Mouse (Mus musculus) CH12.LX (cell line): Measurements from ENCODE around the gene Ebf3. TPM values are rescaled to one million over a fixed set of nuclear protein-coding genes. Genes with fewer than 3 reads are reported as not detected.

Experiments
- DNase-seq: peaks from one replicate; pipeline ENCODE4 v3.0.0-alpha.2; 2013; ENCODE audit errors: extremely low read depth
- H3K27ac ChIP-seq: 2 replicates; pipeline ENCODE4 v1.5.1; 2012; ENCODE audit warnings: low read depth, mild to moderate bottlenecking, control low read depth, moderate library complexity; ENCODE audit not compliant: insufficient read depth
- H3K27me3 ChIP-seq: replicated peaks from 2 replicates; pipeline ENCODE3; 2012; ENCODE audit warnings: inconsistent platforms
- H3K36me3 ChIP-seq, 2 experiments: replicated peaks in 1 of 2; 2 replicates each; pipeline versions ENCODE3 to v1.6.1; 2012; ENCODE audit warnings: inconsistent platforms in 1 of 2, low read length in 1 of 2, mild to moderate bottlenecking in 1 of 2, mixed read lengths in 1 of 2, moderate library complexity in 1 of 2; ENCODE audit not compliant: control insufficient read depth in 1 of 2, insufficient read depth in 1 of 2
- H3K4me1 ChIP-seq, 2 experiments: 2 replicates each; pipeline ENCODE4 v1.6.1; 2012; ENCODE audit warnings: inconsistent platforms in 1 of 2, moderate library complexity in 1 of 2; ENCODE audit not compliant: insufficient read depth in 2 of 2, control insufficient read depth in 1 of 2
- H3K4me2 ChIP-seq: 2 replicates; pipeline ENCODE4 v1.6.1; 2012; ENCODE audit warnings: low read depth, mild to moderate bottlenecking, control low read depth; ENCODE audit not compliant: poor library complexity, insufficient read depth, severe bottlenecking
- H3K4me3 ChIP-seq, 3 experiments: fragments of 150-350 bp in 1 of 3; sonication (generic) in 1 of 3; replicated peaks in 1 of 3; 2 replicates each; pipeline versions ENCODE3 to v1.5.1; 2011 to 2012; ENCODE audit warnings: low read depth in 2 of 3, low read length in 2 of 3, mild to moderate bottlenecking in 2 of 3, moderate library complexity in 2 of 3, control low read depth in 1 of 3, improper control_type of control experiment in 1 of 3, inconsistent platforms in 1 of 3, mixed read lengths in 1 of 3; ENCODE audit not compliant: poor library complexity in 1 of 3
- H3K79me2 ChIP-seq: replicated peaks from 2 replicates; pipeline ENCODE4 v1.6.1; 2012; ENCODE audit warnings: mild to moderate bottlenecking, moderate library complexity; ENCODE audit not compliant: control insufficient read depth, poor library complexity, insufficient read depth, severe bottlenecking; ENCODE audit errors: extremely low read depth
- H3K9ac ChIP-seq: 2 replicates; pipeline ENCODE4 v1.6.1; 2012; ENCODE audit warnings: low read depth, mild to moderate bottlenecking, control low read depth, moderate library complexity; ENCODE audit not compliant: insufficient read depth
- H3K9me3 ChIP-seq: replicated peaks from 2 replicates; pipeline ENCODE3; 2012; ENCODE audit warnings: low read length, inconsistent platforms, mixed read lengths
- BHLHE40 ChIP-seq: IDR thresholded peaks from 2 replicates; pipeline ENCODE4 v1.6.1; 2011; ENCODE audit warnings: mild to moderate bottlenecking, low read depth, low read length, improper control_type of control experiment
- CHD1 ChIP-seq: IDR thresholded peaks from 2 replicates; pipeline ENCODE4 v1.6.1; 2012; ENCODE audit warnings: low read depth, low read length, improper control_type of control experiment, inconsistent platforms
- E2F4 ChIP-seq: IDR thresholded peaks from 2 replicates; pipeline ENCODE4 v1.6.1; 2011; ENCODE audit warnings: low read depth, low read length, improper control_type of control experiment; ENCODE audit not compliant: insufficient replicate concordance
- EP300 ChIP-seq: IDR thresholded peaks from 2 replicates; pipeline ENCODE4 v1.6.1; 2011; ENCODE audit warnings: low read length, improper control_type of control experiment
- GABPA ChIP-seq: IDR thresholded peaks from 2 replicates; pipeline ENCODE4 v1.6.1; 2012; ENCODE audit warnings: low read depth, low read length, improper control_type of control experiment, inconsistent platforms; ENCODE audit not compliant: insufficient replicate concordance
- HCFC1 ChIP-seq: IDR thresholded peaks from 2 replicates; pipeline ENCODE4 v1.6.1; 2012; ENCODE audit warnings: low read depth, mild to moderate bottlenecking, inconsistent platforms, low read length, improper control_type of control experiment
- IRF4 ChIP-seq: IDR thresholded peaks from 2 replicates; pipeline ENCODE4 v1.6.1; 2014; ENCODE audit warnings: low read depth, mild to moderate bottlenecking, inconsistent platforms, low read length, improper control_type of control experiment
- JUN ChIP-seq: IDR thresholded peaks from 2 replicates; pipeline ENCODE4 v1.6.1; 2011; ENCODE audit warnings: low read depth, mild to moderate bottlenecking, low read length, improper control_type of control experiment, moderate library complexity; ENCODE audit not compliant: insufficient read depth
- JUND ChIP-seq: conservative IDR thresholded peaks from 2 replicates; pipeline ENCODE4 v1.6.1; 2011; ENCODE audit warnings: low read depth, low read length, improper control_type of control experiment
- KAT2A ChIP-seq: IDR thresholded peaks from 2 replicates; pipeline ENCODE4 v1.6.1; 2012; ENCODE audit warnings: low read length, improper control_type of control experiment, inconsistent platforms; ENCODE audit not compliant: insufficient replicate concordance
- MAFK ChIP-seq: IDR thresholded peaks from 2 replicates; pipeline ENCODE4 v1.6.1; 2011; ENCODE audit warnings: low read length, improper control_type of control experiment; ENCODE audit not compliant: insufficient replicate concordance
- MAX ChIP-seq: IDR thresholded peaks from 2 replicates; pipeline ENCODE4 v1.6.1; 2011; ENCODE audit warnings: low read length, improper control_type of control experiment
- MAZ ChIP-seq: IDR thresholded peaks from 2 replicates; pipeline ENCODE4 v1.6.1; 2012; ENCODE audit warnings: low read depth, mild to moderate bottlenecking, inconsistent platforms, low read length, improper control_type of control experiment, moderate library complexity
- MEF2A ChIP-seq: IDR thresholded peaks from 2 replicates; pipeline ENCODE4 v1.6.1; 2014; ENCODE audit warnings: low read depth, mild to moderate bottlenecking, inconsistent platforms, low read length, improper control_type of control experiment, borderline replicate concordance
- MXI1 ChIP-seq: IDR thresholded peaks from 2 replicates; pipeline ENCODE4 v1.6.1; 2011; ENCODE audit warnings: mild to moderate bottlenecking, low read depth, low read length, improper control_type of control experiment
- NRF1 ChIP-seq: IDR thresholded peaks from 2 replicates; pipeline ENCODE4 v1.6.1; 2014; ENCODE audit warnings: low read depth, mild to moderate bottlenecking, inconsistent platforms, low read length, improper control_type of control experiment, moderate library complexity
- PAX5 ChIP-seq: IDR thresholded peaks from 2 replicates; pipeline ENCODE4 v1.6.1; 2012; ENCODE audit warnings: low read length, inconsistent platforms, mixed read lengths
- POLR2A ChIP-seq: IDR thresholded peaks from 2 replicates; pipeline ENCODE4 v1.6.1; 2011; ENCODE audit warnings: low read depth, mild to moderate bottlenecking, improper control_type of control experiment, low read length
- POLR2AphosphoS2 ChIP-seq: IDR thresholded peaks from 2 replicates; pipeline ENCODE4 v1.6.1; 2011; ENCODE audit warnings: low read depth, low read length, improper control_type of control experiment
- RAD21 ChIP-seq: IDR thresholded peaks from 2 replicates; pipeline ENCODE4 v1.6.1; 2011; ENCODE audit warnings: low read depth, mild to moderate bottlenecking, low read length, improper control_type of control experiment, moderate library complexity
- SIN3A ChIP-seq: IDR thresholded peaks from 2 replicates; pipeline ENCODE4 v1.6.1; 2012; ENCODE audit warnings: low read length, improper control_type of control experiment, inconsistent platforms
- SMC3 ChIP-seq: IDR thresholded peaks from 2 replicates; pipeline ENCODE4 v1.6.1; 2011; ENCODE audit warnings: low read depth, low read length, improper control_type of control experiment
- TBP ChIP-seq: conservative IDR thresholded peaks from 2 replicates; pipeline ENCODE4 v1.6.1; 2011; ENCODE audit warnings: low read depth, low read length, improper control_type of control experiment
- TCF12 ChIP-seq: IDR thresholded peaks from 2 replicates; pipeline ENCODE4 v1.6.1; 2014; ENCODE audit warnings: low read depth, mild to moderate bottlenecking, inconsistent platforms, low read length, improper control_type of control experiment
- UBTF ChIP-seq: IDR thresholded peaks from 2 replicates; pipeline ENCODE4 v1.6.1; 2012; ENCODE audit warnings: low read depth, mild to moderate bottlenecking, inconsistent platforms, low read length, improper control_type of control experiment, moderate library complexity
- USF1 ChIP-seq: IDR thresholded peaks from 2 replicates; pipeline ENCODE4 v1.6.1; 2014; ENCODE audit warnings: low read depth, mild to moderate bottlenecking, inconsistent platforms, low read length, improper control_type of control experiment
- USF2 ChIP-seq: conservative IDR thresholded peaks from 2 replicates; pipeline ENCODE4 v1.6.1; 2011; ENCODE audit warnings: low read depth, low read length, improper control_type of control experiment
- ZMIZ1 ChIP-seq: IDR thresholded peaks from 2 replicates; pipeline ENCODE4 v1.6.1; 2012; ENCODE audit warnings: low read depth, mild to moderate bottlenecking, inconsistent platforms, low read length, improper control_type of control experiment
- ZNF384 ChIP-seq: IDR thresholded peaks from 2 replicates; pipeline ENCODE4 v1.6.1; 2012; ENCODE audit warnings: low read depth, low read length, improper control_type of control experiment, inconsistent platforms
- dilution Hi-C: fragments of 300-500 bp; cut with MboI; formaldehyde crosslinking; loops from 2 replicates; pipeline ENCODE4 v1.14.3; 2020; ENCODE audit warnings: low sequenced_read_pairs; ENCODE audit not compliant: extremely low pct_unique_long_range_greater_than_20kb, extremely low pct_ligation_motif_present
- in situ Hi-C: fragments of 300-500 bp; cut with MboI; formaldehyde crosslinking; loops from 3 replicates; pipeline ENCODE4 v1.14.3; 2019; ENCODE audit warnings: low sequenced_read_pairs, low pct_ligation_motif_present, low pct_unique_long_range_greater_than_20kb, mixed read lengths
- polyA plus RNA-seq: library from polyadenylated mRNA; unstranded; fragments of >175 nt; gene quantifications from 2 replicates; pipeline ENCODE4 v1.2.1, GENCODE M21; 2012; ENCODE audit warnings: low read depth; ENCODE audit not compliant: insufficient read length
- total RNA-seq, 2 experiments: library from RNA; depleted of rRNA; stranded (reverse); fragments of 300-350 nt in 1 of 2; fragments of >200 nt in 1 of 2; gene quantifications; 2 replicates each; pipeline ENCODE4 v1.2.3; 2012 to 2014

The Ebf3 gene
- total and polyA plus RNA-seq, 3 experiments, result 0.10 to 0.89 TPM; not detected in 1

- Histone ChIP-seq H3K79me2 (no peaks in the 10 kb centered on the region), H3K9ac (no peak overlapping the region), H3K27ac (no peak overlapping the region), H3K9me3 (no peaks in the 10 kb centered on the region), H3K4me3 (no peak overlapping the region), H3K4me2 (no peak overlapping the region), H3K27me3 (peaks cover 9% of the 10 kb centered on the region), H3K36me3 (no peaks in the 10 kb centered on the region), H3K4me1 (peaks cover 7 to 9% of the 10 kb centered on the region in 2 experiments)
- in situ Hi-C loops (no loop called here), dilution Hi-C loops (no loop called here)
- no peak for TF ChIP-seq PAX5
- TF ChIP-seq SIN3A, result no peak
- no peak for TF ChIP-seq POLR2AphosphoS2
- no peak for TF ChIP-seq TBP
- TF ChIP-seq TCF12, result no peak
- TF ChIP-seq MAX, result no peak
- no peak for TF ChIP-seq GABPA
- no peak for TF ChIP-seq MEF2A
- TF ChIP-seq NRF1, result no peak
- no peak for TF ChIP-seq MAFK
- no peak for TF ChIP-seq POLR2A
- TF ChIP-seq JUN, result no peak
- no peak for TF ChIP-seq HCFC1
- TF ChIP-seq CHD1, result no peak
- no peak for TF ChIP-seq EP300
- no peak for TF ChIP-seq SMC3
- no peak for TF ChIP-seq ZMIZ1
- DNase-seq, result no peak
Observed at GRCm38 (mm10) chr7:137294446-137294845, 19.8 kb downstream of the Ebf3 start.

DNA sequence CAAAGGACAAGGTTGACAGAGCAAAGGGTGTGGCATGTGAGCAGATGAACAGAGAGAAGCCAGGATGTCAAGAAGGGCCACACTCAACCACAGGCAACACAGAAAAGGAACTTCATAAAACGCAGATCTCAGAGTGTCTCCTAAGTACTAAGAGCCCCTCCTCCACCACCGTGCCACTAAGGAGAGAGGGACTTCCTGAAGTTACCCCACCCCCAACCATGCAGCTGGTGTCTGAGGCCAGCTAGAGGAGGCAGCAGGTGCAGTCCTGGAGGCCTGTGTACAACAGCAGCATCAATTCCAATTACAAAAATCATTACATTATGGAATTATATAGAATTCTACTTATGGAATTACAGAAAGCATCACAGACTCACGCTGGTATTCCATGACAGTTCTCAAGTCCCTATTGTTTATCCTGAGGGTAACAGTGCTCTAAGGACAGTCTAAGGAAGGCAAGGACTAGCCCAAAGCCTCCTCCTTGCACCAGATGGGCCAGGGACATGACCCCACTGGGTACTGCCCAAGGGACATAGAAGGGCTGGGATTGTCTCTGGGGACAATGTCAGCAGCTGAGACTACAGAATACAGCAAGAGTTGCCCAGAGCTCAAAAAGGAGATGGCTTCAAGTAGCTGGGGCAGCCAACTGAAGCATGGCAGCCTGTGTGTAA lies 24.8 kb downstream of the Ebf3 start:
- Histone ChIP-seq H3K27ac (peak overlapping the region; percentile 3; the same call in 1 of the 2 replicates), H3K27me3 (peaks cover 7% of the 10 kb centered on the region), H3K4me2 (0 out of 2 replicates have a peak overlapping the region, but pooled peaks have one; percentile 27), H3K36me3 (no peaks in the 10 kb centered on the region), H3K79me2 (no peaks in the 10 kb centered on the region), H3K4me3 (no peak overlapping the region), H3K9me3 (no peaks in the 10 kb centered on the region), H3K9ac (no peak overlapping the region), H3K4me1 (peaks cover 19 to 43% of the 10 kb centered on the region in 2 experiments)
- dilution Hi-C loops, result no loop called here
- in situ Hi-C loops, result no loop called here
- DNase-seq, result peak; percentile 84
- TF ChIP-seq SMC3 (no peak), E2F4 (no peak), USF2 (no peak), UBTF (no peak), BHLHE40 (peak; percentile 55), KAT2A (no peak), POLR2A (no peak), IRF4 (no peak), ZMIZ1 (no peak), SIN3A (0 out of 2 replicates have a peak, but pooled peaks have one; percentile 28), PAX5 (no peak), GABPA (no peak), RAD21 (no peak; the same call in 1 of the 2 replicates), MXI1 (no peak; the same call in 1 of the 2 replicates), MAX (no peak), JUND (no peak), MAFK (no peak), JUN (no peak), USF1 (no peak), CHD1 (no peak), HCFC1 (0 out of 2 replicates have a peak, but pooled peaks have one; percentile 13), TCF12 (peak; percentile 84), MAZ (no peak), POLR2AphosphoS2 (no peak), TBP (no peak), ZNF384 (no peak), NRF1 (no peak)
